Mouse (Mus musculus): ENCODE results near the gene Dctpp1.
"Not testable (repeated sequence)": the region's sequence is repeated elsewhere in the genome, so short reads cannot be mapped to it uniquely, and the experiment has no call there.

- TF ChIP-seq POLR2A (IDR thresholded peaks at IDR 0.05; ENCODE audit: borderline replicate concordance, insufficient read depth, low read length); CTCF (IDR thresholded peaks at IDR 0.05; ENCODE audit: borderline replicate concordance, insufficient read depth, low read depth, low read length): not testable (repeated sequence)
These were observed 10.0 kb downstream of the Dctpp1 start for GRCm38 (mm10) chr7:127250511-127250910.

All from cerebellum, adult 2 months (tissue).